Mouse (Mus musculus) lung, embryonic 14.5 days (tissue): ENCODE results near the gene H2afy. TPM values are rescaled to one million over a fixed set of nuclear protein-coding genes. Genes with fewer than 3 reads are reported as not detected.

Experiments
- ATAC-seq: fragments of 200-750 bp; cut with Nextera tagmentation; 2 replicates; pipeline ENCODE4 v1.8.0; 2017; ENCODE audit warnings: mild to moderate bottlenecking, moderate TSS enrichment, moderate library complexity; ENCODE audit not compliant: insufficient read depth
- DNase-seq: peaks from one replicate; pipeline ENCODE4 v3.0.0-alpha.2; 2015
- H3K27ac ChIP-seq: fragments of 300-500 bp; sonication (generic); 2 replicates; pipeline ENCODE4 v1.5.1; 2014; ENCODE audit warnings: low read depth, mild to moderate bottlenecking, moderate library complexity
- H3K27me3 ChIP-seq: fragments of 300-500 bp; sonication (generic); 2 replicates; pipeline ENCODE4 v1.6.1; 2014; ENCODE audit warnings: low read length, control low read depth; ENCODE audit not compliant: insufficient read depth
- H3K36me3 ChIP-seq: fragments of 300-500 bp; sonication (generic); 2 replicates; pipeline ENCODE4 v1.6.1; 2014; ENCODE audit warnings: control low read depth; ENCODE audit not compliant: insufficient read depth
- H3K4me1 ChIP-seq: fragments of 300-500 bp; sonication (generic); 2 replicates; pipeline ENCODE4 v1.6.1; 2014; ENCODE audit warnings: antibody characterized with exemption, control low read depth; ENCODE audit not compliant: insufficient read depth
- H3K4me2 ChIP-seq: fragments of 300-500 bp; sonication (generic); 2 replicates; pipeline ENCODE4 v1.6.1; 2014; ENCODE audit warnings: mild to moderate bottlenecking
- H3K4me3 ChIP-seq: fragments of 300-500 bp; sonication (generic); 2 replicates; pipeline ENCODE4 v1.5.1; 2014; ENCODE audit warnings: low read depth, low read length
- H3K9ac ChIP-seq: fragments of 300-500 bp; sonication (generic); 2 replicates; pipeline ENCODE4 v1.6.1; 2014
- H3K9me3 ChIP-seq: fragments of 300-500 bp; sonication (generic); 2 replicates; pipeline ENCODE4 v1.6.1; 2016; ENCODE audit warnings: low read depth, low read length, control low read depth
- CTCF ChIP-seq: IDR thresholded peaks from 2 replicates; pipeline ENCODE4 v1.5.1; 2016; ENCODE audit warnings: antibody characterized with exemption, low read depth
- WGBS: fragments of 180-500 bp; shearing (Covaris S2); extraction: QIAGEN DNeasy Blood & Tissue Kit; methylation state at CpG from one replicate; pipeline ENCODE4 v1.1.7; 2014; 5-methylcytosine and 5-hydroxymethylcytosine counted together
- polyA plus RNA-seq: library from polyadenylated mRNA; unstranded; fragments of >200 nt; fragmentation: Nextera tagmentation; extraction: Ambion mirVana; gene quantifications from 2 replicates; pipeline ENCODE4 v1.2.1, GENCODE M21; 2014

The H2afy gene
- polyA plus RNA-seq, 1 experiment from 2014 or later, result 377 TPM

GRCm38 (mm10) chr13:56073186-56073585, 63.0 kb downstream of the H2afy start:
- ATAC-seq, result no peak
- no peak overlapping the region for H3K27ac ChIP-seq
- no peak overlapping the region for H3K4me2 ChIP-seq
- no peaks in the 10 kb centered on the region for H3K9me3 ChIP-seq
- no peak overlapping the region for H3K4me3 ChIP-seq
- no peak for TF ChIP-seq CTCF
- DNase-seq, result no peak
- no peak overlapping the region for H3K9ac ChIP-seq
- no peaks in the 10 kb centered on the region for H3K4me1 ChIP-seq
- H3K36me3 ChIP-seq, result peaks cover 70% of the 10 kb centered on the region
- WGBS, result 79% methylated on average over 5 of the region's 5 CpGs
- no peaks in the 10 kb centered on the region for H3K27me3 ChIP-seq

GRCm38 (mm10) chr13:56072268-56072607, 63.9 kb downstream of the H2afy start:
- Histone ChIP-seq H3K4me1 (no peaks in the 10 kb centered on the region), H3K9me3 (no peaks in the 10 kb centered on the region), H3K4me2 (no peak overlapping the region), H3K4me3 (no peak overlapping the region), H3K27ac (no peak overlapping the region), H3K36me3 (peaks cover 61% of the 10 kb centered on the region), H3K27me3 (no peaks in the 10 kb centered on the region), H3K9ac (no peak overlapping the region)
- WGBS, result 38% methylated on average over 4 of the region's 4 CpGs
- peak; percentile 70 for TF ChIP-seq CTCF
- DNase-seq (no peak), ATAC-seq (peak; percentile 6; the same call in 1 of the 2 replicates)

- TF ChIP-seq CTCF, result no peak
- 74% methylated on average over 16 of the region's 16 CpGs for WGBS
- DNase-seq (peak; percentile 85), ATAC-seq (no peak)
- H3K36me3 ChIP-seq, result peaks cover 57% of the 10 kb centered on the region
- no peak overlapping the region for H3K4me2 ChIP-seq
- H3K9me3 ChIP-seq, result no peaks in the 10 kb centered on the region
- H3K4me3 ChIP-seq, result no peak overlapping the region
- no peaks in the 10 kb centered on the region for H3K4me1 ChIP-seq
- no peak overlapping the region for H3K9ac ChIP-seq
- no peak overlapping the region for H3K27ac ChIP-seq
- no peaks in the 10 kb centered on the region for H3K27me3 ChIP-seq
Observed at GRCm38 (mm10) chr13:56071586-56072267, 64.4 kb downstream of the H2afy start.

GRCm38 (mm10) chr13:56069643-56070042, 66.5 kb downstream of the H2afy start:
- H3K36me3 ChIP-seq, result peaks cover 37% of the 10 kb centered on the region; the same call in 1 of the 2 replicates
- no peaks in the 10 kb centered on the region for H3K27me3 ChIP-seq
- DNase-seq (no peak), ATAC-seq (peak; percentile 33; the same call in 1 of the 2 replicates)
- no peaks in the 10 kb centered on the region for H3K9me3 ChIP-seq
- 48% methylated on average over 6 of the region's 6 CpGs for WGBS
- H3K4me1 ChIP-seq, result no peaks in the 10 kb centered on the region
- no peak overlapping the region for H3K4me2 ChIP-seq
- H3K4me3 ChIP-seq, result no peak overlapping the region
- H3K9ac ChIP-seq, result no peak overlapping the region
- TF ChIP-seq CTCF, result no peak
- no peak overlapping the region for H3K27ac ChIP-seq

- Histone ChIP-seq H3K4me3 (no peak overlapping the region), H3K27ac (no peak overlapping the region), H3K9ac (no peak overlapping the region), H3K4me1 (no peaks in the 10 kb centered on the region), H3K27me3 (no peaks in the 10 kb centered on the region), H3K36me3 (peaks cover 27% of the 10 kb centered on the region; the same call in 1 of the 2 replicates), H3K4me2 (no peak overlapping the region), H3K9me3 (no peaks in the 10 kb centered on the region)
- no peak for ATAC-seq
- no peak for DNase-seq
- WGBS, result 50% methylated on average over 4 of the region's 4 CpGs
- TF ChIP-seq CTCF, result no peak
Observed at GRCm38 (mm10) chr13:56068517-56068916, 67.6 kb downstream of the H2afy start.

GRCm38 (mm10) chr13:56066904-56067303, 69.3 kb downstream of the H2afy start:
- no peaks in the 10 kb centered on the region for H3K9me3 ChIP-seq
- no peak overlapping the region for H3K4me2 ChIP-seq
- H3K4me1 ChIP-seq, result no peaks in the 10 kb centered on the region
- no peak overlapping the region for H3K4me3 ChIP-seq
- H3K36me3 ChIP-seq, result peaks cover 12% of the 10 kb centered on the region; the same call in 1 of the 2 replicates
- WGBS, result 87% methylated on average over 2 of the region's 2 CpGs
- TF ChIP-seq CTCF, result no peak
- ATAC-seq, result no peak
- no peak for DNase-seq
- H3K9ac ChIP-seq, result no peak overlapping the region
- no peak overlapping the region for H3K27ac ChIP-seq
- H3K27me3 ChIP-seq, result no peaks in the 10 kb centered on the region

GRCm38 (mm10) chr13:56066152-56066551, 70.0 kb downstream of the H2afy start:
- ATAC-seq (no peak), DNase-seq (peak; percentile 11)
- WGBS, result 78% methylated on average over 21 of the region's 21 CpGs
- no peak overlapping the region for H3K4me3 ChIP-seq
- H3K9ac ChIP-seq, result no peak overlapping the region
- peaks cover 7% of the 10 kb centered on the region; the same call in 1 of the 2 replicates for H3K36me3 ChIP-seq
- H3K9me3 ChIP-seq, result no peaks in the 10 kb centered on the region
- no peak for TF ChIP-seq CTCF
- H3K4me2 ChIP-seq, result no peak overlapping the region
- no peaks in the 10 kb centered on the region for H3K27me3 ChIP-seq
- H3K4me1 ChIP-seq, result no peaks in the 10 kb centered on the region
- H3K27ac ChIP-seq, result no peak overlapping the region
